Mouse (Mus musculus) layer of hippocampus, adult 18-20 months (tissue): Measurements from ENCODE around the gene Nt5c3b. TPM values are rescaled to one million over a fixed set of nuclear protein-coding genes. Genes with fewer than 3 reads are reported as not detected.

ENCODE experiments used
- DNase-seq, 2 experiments: peaks; one replicate each; pipeline ENCODE4 v3.0.0; 2022; ENCODE audit warnings: low spot score in 2 of 2
- total RNA-seq, 2 experiments: library from RNA; stranded (reverse); gene quantifications; 2 replicates each; pipeline ENCODE4 v1.2.3; 2021

Nt5c3b gene
- total RNA-seq, 2 experiments from 2014 or later, result 48.8 to 53.4 TPM

- DNase-seq, result no peak
These were observed 40.8 kb downstream of the Nt5c3b start for GRCm38 (mm10) chr11:100400842-100401241.

- DNase-seq, result no peak
These were observed 41.7 kb downstream of the Nt5c3b start for GRCm38 (mm10) chr11:100399727-100400538.

GRCm38 (mm10) chr11:100399320-100399719 is 42.3 kb downstream of the Nt5c3b start:
- DNase-seq, result no peak

- no peak for DNase-seq
These were observed 43.1 kb downstream of the Nt5c3b start for GRCm38 (mm10) chr11:100398517-100398916.

- DNase-seq, result peak; percentile 99 to 100
These were observed 43.8 kb downstream of the Nt5c3b start, which contains the start of gene Jup for GRCm38 (mm10) chr11:100397600-100398389. TSS of gene Jup (minus strand) at chr11:100397763.

- peak in 1 of 2 experiments; percentile 18 for DNase-seq
These were observed 44.6 kb downstream of the Nt5c3b start for GRCm38 (mm10) chr11:100396886-100397599.

- DNase-seq, result no peak
These were observed 45.6 kb downstream of the Nt5c3b start for GRCm38 (mm10) chr11:100395861-100396631.

GRCm38 (mm10) chr11:100395200-100395599 is 46.4 kb downstream of the Nt5c3b start:
- no peak for DNase-seq

GRCm38 (mm10) chr11:100394353-100395074 is 47.1 kb downstream of the Nt5c3b start:
- DNase-seq, result no peak

- no peak for DNase-seq
These were observed 47.9 kb downstream of the Nt5c3b start for GRCm38 (mm10) chr11:100393733-100394132.

- peak in 1 of 2 experiments; percentile 32 for DNase-seq
These were observed 48.6 kb downstream of the Nt5c3b start for GRCm38 (mm10) chr11:100392958-100393357.

GRCm38 (mm10) chr11:100391884-100392345 is 49.7 kb downstream of the Nt5c3b start:
- no peak for DNase-seq

- peak in 1 of 2 experiments; percentile 37 for DNase-seq
These were observed 50.3 kb downstream of the Nt5c3b start for GRCm38 (mm10) chr11:100391081-100391883.

GRCm38 (mm10) chr11:100389931-100390445 is 51.6 kb downstream of the Nt5c3b start:
- DNase-seq, result no peak

- peak in 1 of 2 experiments; percentile 29 for DNase-seq
These were observed 53.0 kb downstream of the Nt5c3b start for GRCm38 (mm10) chr11:100388588-100388987.

- peak in 1 of 2 experiments; percentile 22 for DNase-seq
These were observed 53.8 kb downstream of the Nt5c3b start for GRCm38 (mm10) chr11:100387589-100388375.

GRCm38 (mm10) chr11:100387111-100387510 is 54.5 kb downstream of the Nt5c3b start:
- DNase-seq, result no peak

GRCm38 (mm10) chr11:100386586-100386985 is 55.0 kb downstream of the Nt5c3b start:
- no peak for DNase-seq
